Mouse (Mus musculus): ENCODE measurements around the gene H2-Aa.

DNA sequence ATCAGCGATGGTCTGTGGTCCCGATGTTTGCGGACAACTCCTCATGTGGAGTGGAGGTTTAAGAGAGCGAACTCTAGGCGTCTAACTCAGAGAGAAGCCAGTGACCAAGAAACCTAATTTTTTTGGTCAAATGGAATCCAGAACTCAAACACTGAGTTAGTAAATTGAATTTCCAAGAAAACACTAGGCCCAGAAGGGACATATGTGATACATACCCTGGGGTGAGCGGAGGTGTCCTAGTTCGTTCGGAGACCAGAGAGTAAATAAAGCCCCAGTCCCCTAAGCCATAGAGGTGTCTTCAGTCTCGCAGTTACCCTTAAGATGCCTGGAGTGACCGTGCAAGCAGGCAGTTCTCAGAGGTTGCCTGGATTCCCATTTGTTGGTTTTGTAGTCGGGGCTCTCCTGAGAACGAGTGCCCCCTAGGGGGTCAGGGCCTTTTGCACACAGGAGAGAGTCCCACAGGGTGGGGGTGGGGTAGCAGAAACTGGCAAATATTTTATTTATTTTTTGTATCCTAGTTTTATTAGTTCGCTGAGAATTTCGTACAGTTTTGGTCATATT is 23.7 kb downstream of the H2-Aa start:
- TF ChIP-seq E2F4 (IDR thresholded peaks at IDR 0.05; ENCODE audit: insufficient read depth) (no peak), MYOG (IDR thresholded peaks at IDR 0.05; ENCODE audit: control insufficient read depth in 1 of 3, insufficient read depth in 1 of 3, insufficient read length in 2 of 3, low read depth in 2 of 3) (no peak), CEBPB (IDR thresholded peaks at IDR 0.05; ENCODE audit: insufficient read depth, poor library complexity, severe bottlenecking) (no peak)
